Mouse (Mus musculus) small intestine, adult 2 months (tissue): ENCODE results near the gene Gm5148. TPM values are rescaled to one million over a fixed set of nuclear protein-coding genes. Genes with fewer than 3 reads are reported as not detected.

Experiments
- H3K27ac ChIP-seq: fragments of 200-500 bp; 2 replicates; pipeline ENCODE4 v1.5.1; 2012; ENCODE audit warnings: low read depth, low read length, control low read depth, inconsistent platforms; ENCODE audit not compliant: insufficient read depth
- H3K27me3 ChIP-seq: fragments of 200-500 bp; 2 replicates; pipeline ENCODE4 v1.6.1; 2012; ENCODE audit warnings: mild to moderate bottlenecking, moderate library complexity, low read length, inconsistent platforms; ENCODE audit not compliant: control insufficient read depth, insufficient read depth
- H3K36me3 ChIP-seq: fragments of 200-500 bp; 2 replicates; pipeline ENCODE4 v1.6.1; 2012; ENCODE audit warnings: mild to moderate bottlenecking, low read length, control low read depth, inconsistent platforms; ENCODE audit not compliant: control insufficient read depth, insufficient read depth
- H3K4me1 ChIP-seq: fragments of 200-500 bp; 2 replicates; pipeline ENCODE4 v1.6.1; 2012; ENCODE audit warnings: low read length, inconsistent platforms, mixed read lengths; ENCODE audit not compliant: control insufficient read depth, insufficient read depth, insufficient read length
- H3K4me3 ChIP-seq: fragments of 200-500 bp; 2 replicates; pipeline ENCODE4 v1.5.1; 2012; ENCODE audit warnings: low read depth, mild to moderate bottlenecking, control low read depth, inconsistent platforms, low read length, moderate library complexity
- CTCF ChIP-seq: fragments of 200-500 bp; IDR thresholded peaks from 2 replicates; pipeline ENCODE4 v1.5.1; 2012; ENCODE audit warnings: low read depth, mild to moderate bottlenecking, control low read depth, inconsistent platforms, low read length, moderate library complexity, mixed read lengths; ENCODE audit not compliant: insufficient replicate concordance, insufficient read length; ENCODE audit errors: extremely low read depth
- POLR2A ChIP-seq: fragments of 200-500 bp; IDR thresholded peaks from 2 replicates; pipeline ENCODE4 v1.6.1; 2012; ENCODE audit warnings: low read depth, mild to moderate bottlenecking, control low read depth, inconsistent platforms, low read length, moderate library complexity
- WGBS: fragments of 180-500 bp; shearing (Covaris S2); methylation state at CpG from one replicate; pipeline ENCODE4 v1.1.7; 2018; 5-methylcytosine and 5-hydroxymethylcytosine counted together
- polyA plus RNA-seq: library from polyadenylated mRNA; depleted of rRNA; stranded (reverse); fragments of >200 nt; gene quantifications from 2 replicates; pipeline ENCODE4 v1.2.3, GENCODE M21; 2012; rRNA removed

The Gm5148 gene
- polyA plus RNA-seq = 0.86 and 1.7 TPM in 2 replicates

DNA sequence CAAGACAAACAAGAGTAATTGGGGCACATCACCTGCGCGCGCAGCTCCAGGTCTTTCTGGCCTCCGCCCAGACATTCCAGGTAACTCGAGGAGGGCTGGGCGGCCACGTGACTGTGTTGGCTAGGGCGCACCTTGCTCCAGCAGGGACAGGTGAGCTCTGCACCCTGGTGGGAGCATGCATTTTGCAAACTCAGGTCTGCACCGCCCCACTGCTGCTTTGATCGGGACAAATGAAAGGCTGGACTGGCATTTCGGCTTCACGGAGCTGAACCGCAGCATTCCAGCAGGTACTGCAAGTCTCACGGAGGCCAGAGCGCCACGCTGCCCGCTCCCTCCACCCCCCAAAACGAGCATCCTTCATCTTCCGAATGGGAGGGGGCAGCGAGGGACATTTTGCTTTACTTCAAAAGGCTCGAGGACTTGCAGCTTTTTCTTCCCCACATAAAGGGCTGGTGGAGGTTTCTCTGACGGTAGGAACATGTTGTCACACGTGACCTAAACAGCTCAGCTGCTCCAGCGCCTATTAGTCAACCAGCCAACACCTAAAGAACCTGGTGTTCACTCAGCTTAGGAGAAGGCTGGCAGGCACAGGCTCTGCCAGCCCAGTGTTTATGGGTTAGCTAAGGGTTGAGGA is at the start of gene Gm5148:
Gene Gm5148 (minus strand): TSS at position 320 of the 634 bp plus-strand sequence.
- Histone ChIP-seq H3K27ac (peak within 1 kb of the TSS; percentile 96), H3K27me3 (no peaks in the 10 kb centered on the region), H3K4me1 (peaks cover 27% of the 10 kb centered on the region), H3K36me3 (no peaks in the 10 kb centered on the region), H3K4me3 (peak within 1 kb of the TSS; percentile 64)
- TF ChIP-seq POLR2A = 0 out of 2 replicates have a peak, but pooled peaks have one; percentile 19
- TF ChIP-seq CTCF = peak; percentile 25; the same call in 1 of the 2 replicates
- 11% methylated on average over 24 of the region's 24 CpGs for WGBS

- H3K4me1 ChIP-seq = no peaks in the 10 kb centered on the region; the same call in 1 of the 2 replicates
- H3K27ac ChIP-seq = no peak overlapping the region
- H3K36me3 ChIP-seq = no peaks in the 10 kb centered on the region
- no peaks in the 10 kb centered on the region for H3K27me3 ChIP-seq
- TF ChIP-seq CTCF (no peak), POLR2A (no peak)
- no peak overlapping the region for H3K4me3 ChIP-seq
Observed at GRCm38 (mm10) chr3:37770951-37771350, 46.7 kb upstream of the Gm5148 start.

DNA sequence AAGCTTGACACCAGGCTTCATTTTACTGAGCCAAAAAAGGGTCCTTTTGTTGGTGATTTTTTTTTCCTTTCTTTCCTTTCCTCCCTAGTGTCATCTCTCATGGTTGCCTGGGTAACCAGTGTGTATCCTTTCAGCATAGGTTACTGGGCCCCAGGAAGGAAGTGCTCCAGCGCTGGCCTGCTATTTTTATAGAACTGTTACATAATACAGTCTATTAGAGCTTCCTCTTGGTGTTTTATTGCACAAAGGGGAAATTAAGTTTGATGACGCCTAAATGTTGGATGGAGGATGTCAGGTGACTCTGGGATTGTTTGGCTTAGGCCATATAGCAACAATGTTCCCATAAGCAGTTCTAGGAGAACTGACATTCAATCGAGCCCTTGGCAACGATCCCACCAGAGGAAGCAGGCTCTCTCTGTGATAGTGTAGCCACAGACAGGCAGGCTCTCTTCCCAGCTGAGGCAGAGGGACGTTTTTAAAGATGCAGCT is 45.0 kb upstream of the Gm5148 start:
- H3K4me3 ChIP-seq = no peak overlapping the region
- peak overlapping the region; percentile 62 for H3K27ac ChIP-seq
- H3K27me3 ChIP-seq = no peaks in the 10 kb centered on the region
- no peaks in the 10 kb centered on the region for H3K36me3 ChIP-seq
- no peaks in the 10 kb centered on the region; the same call in 1 of the 2 replicates for H3K4me1 ChIP-seq
- no peak for TF ChIP-seq POLR2A
- TF ChIP-seq CTCF = no peak
- WGBS = 7% methylated on average over 5 of the region's 5 CpGs

DNA sequence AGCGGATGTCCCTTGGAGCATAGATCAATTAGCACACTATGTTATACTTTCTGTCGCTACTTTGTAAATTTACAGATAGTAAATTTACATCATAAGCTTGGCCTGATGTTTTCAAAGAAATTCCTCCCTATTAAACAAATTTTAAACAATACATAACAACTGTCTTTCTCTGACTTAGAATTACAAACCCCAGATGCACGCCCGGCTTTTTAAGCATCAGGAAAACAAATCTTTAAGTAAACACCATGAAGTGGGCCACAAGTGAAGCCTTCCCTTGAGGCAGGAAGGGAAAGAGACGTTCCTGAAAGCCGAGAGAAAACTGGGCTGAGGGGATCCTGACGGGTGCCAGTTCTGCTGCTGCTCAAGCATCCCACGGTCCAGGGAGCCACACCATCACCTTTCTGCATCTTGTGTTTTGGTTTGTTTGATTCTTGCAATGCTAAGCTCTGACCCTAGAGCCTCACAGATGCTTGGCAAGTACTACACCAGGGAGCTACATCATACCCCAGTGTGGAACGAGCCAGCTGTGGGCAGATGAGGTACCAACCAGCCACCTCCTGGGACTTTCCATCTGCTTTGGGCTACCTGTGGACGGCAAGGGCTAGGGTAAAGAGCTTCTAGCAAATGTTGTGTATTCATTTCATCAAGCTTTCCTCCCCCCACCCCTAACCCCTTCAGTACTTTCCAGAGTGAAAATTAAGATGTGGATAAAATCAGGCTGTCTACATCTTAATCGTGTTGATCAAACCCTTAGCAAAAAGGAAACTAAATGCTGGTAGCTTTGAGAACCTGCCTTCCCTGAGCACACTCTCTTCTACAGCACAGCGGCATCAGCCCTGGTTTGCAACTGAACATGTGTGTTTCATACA is 43.1 kb upstream of the Gm5148 start:
- Histone ChIP-seq H3K4me1 (peaks cover 4% of the 10 kb centered on the region; the same call in 1 of the 2 replicates), H3K36me3 (no peaks in the 10 kb centered on the region), H3K27me3 (no peaks in the 10 kb centered on the region), H3K27ac (peak overlapping the region; percentile 23; the same call in 1 of the 2 replicates), H3K4me3 (no peak overlapping the region)
- TF ChIP-seq CTCF (no peak), POLR2A (no peak)
- WGBS = 68% methylated on average over 12 of the region's 12 CpGs

- H3K36me3 ChIP-seq = no peaks in the 10 kb centered on the region
- H3K27ac ChIP-seq = 0 out of 2 replicates have a peak overlapping the region, but pooled peaks have one; percentile 16
- no peak overlapping the region for H3K4me3 ChIP-seq
- no peaks in the 10 kb centered on the region for H3K27me3 ChIP-seq
- peaks cover 4% of the 10 kb centered on the region; the same call in 1 of the 2 replicates for H3K4me1 ChIP-seq
- 77% methylated on average over 4 of the region's 4 CpGs for WGBS
- TF ChIP-seq POLR2A (no peak), CTCF (no peak)
Observed at GRCm38 (mm10) chr3:37766628-37767027, 42.3 kb upstream of the Gm5148 start.

DNA sequence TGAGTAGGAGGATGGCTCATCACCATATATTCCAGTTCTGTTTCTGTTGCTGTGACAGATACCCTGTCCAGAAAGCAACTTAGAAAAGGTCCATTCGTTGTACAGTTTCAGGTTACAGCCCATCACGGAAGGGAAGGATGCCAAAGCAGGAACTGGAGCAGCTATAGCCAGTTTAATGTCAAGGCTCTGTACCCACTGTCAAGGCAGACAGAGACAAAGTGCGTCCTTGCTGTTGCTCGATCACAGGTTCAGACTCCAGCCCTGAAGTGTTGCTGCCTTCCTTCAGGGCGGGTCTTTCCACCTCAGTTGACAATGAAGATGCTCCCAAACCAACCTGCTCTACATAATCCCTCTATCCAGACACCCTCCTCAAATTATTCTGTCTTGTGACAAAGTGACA is 41.7 kb upstream of the Gm5148 start:
- Histone ChIP-seq H3K4me1 (peaks cover 4% of the 10 kb centered on the region; the same call in 1 of the 2 replicates), H3K4me3 (no peak overlapping the region), H3K27ac (no peak overlapping the region), H3K27me3 (no peaks in the 10 kb centered on the region), H3K36me3 (no peaks in the 10 kb centered on the region)
- TF ChIP-seq CTCF = no peak
- no peak for TF ChIP-seq POLR2A
- 87% methylated on average over 5 of the region's 5 CpGs for WGBS

DNA sequence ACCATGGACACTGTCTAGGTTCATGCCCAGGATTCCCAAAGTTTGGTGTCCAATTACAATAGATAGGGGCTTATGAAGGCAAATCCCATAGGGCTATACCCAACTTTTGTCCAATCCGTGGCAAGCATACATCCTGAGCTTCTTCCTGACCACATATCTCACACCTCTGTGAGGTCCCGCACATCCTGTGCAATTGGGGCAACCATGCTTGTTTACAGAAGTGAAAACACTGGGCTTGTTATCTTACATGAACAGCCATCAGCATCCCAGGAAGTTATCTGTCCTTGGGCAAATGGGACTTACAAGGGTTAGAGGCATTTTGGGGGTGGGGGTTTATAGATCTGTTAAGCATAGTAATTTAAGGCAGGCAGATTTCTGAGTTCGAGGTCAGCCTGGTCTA is 41.0 kb upstream of the Gm5148 start:
- Histone ChIP-seq H3K4me1 (peaks cover 4% of the 10 kb centered on the region; the same call in 1 of the 2 replicates), H3K27ac (no peak overlapping the region), H3K27me3 (no peaks in the 10 kb centered on the region), H3K36me3 (no peaks in the 10 kb centered on the region), H3K4me3 (no peak overlapping the region)
- TF ChIP-seq POLR2A = no peak
- no peak for TF ChIP-seq CTCF
- 95% methylated on average over 3 of the region's 3 CpGs for WGBS
